Mouse (Mus musculus) spleen, adult 2 months (tissue): ENCODE measurements at regions not wholly inside any gene's neighbourhood (a gene's known extent, or its start where the extent isn't known, plus 50 kb on each side); places are given as distances from the start of the nearest gene placed in this dataset.

Experiments used
- CTCF ChIP-seq: fragments of 200-500 bp; IDR thresholded peaks from 2 replicates; pipeline ENCODE4 v1.5.1; 2011; ENCODE audit warnings: mild to moderate bottlenecking, inconsistent platforms; ENCODE audit not compliant: insufficient read depth, insufficient read length, insufficient replicate concordance; ENCODE audit errors: extremely low read depth
- POLR2A ChIP-seq: fragments of 200-500 bp; IDR thresholded peaks from 2 replicates; pipeline ENCODE4 v1.6.1; 2011; ENCODE audit warnings: low read depth, low read length, inconsistent platforms

DNA sequence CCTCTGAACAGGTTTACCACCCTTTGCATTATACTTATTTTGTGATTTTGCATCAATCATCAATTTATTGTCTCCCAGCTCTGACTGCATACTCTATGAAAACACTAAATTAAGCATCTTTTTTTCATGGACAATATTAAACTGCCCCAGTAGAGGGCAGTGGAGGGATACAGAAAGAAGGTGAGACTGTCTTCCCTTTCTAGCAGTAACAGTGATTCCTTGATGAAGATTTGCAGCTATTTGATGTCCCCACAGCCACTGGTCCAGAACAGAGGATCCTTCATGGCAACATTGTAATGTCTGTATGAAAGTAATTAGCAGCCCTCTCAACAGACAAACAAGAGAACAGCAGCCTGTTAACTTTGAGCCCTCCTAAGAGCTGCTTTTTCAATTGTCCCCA, 66.5 kb downstream of the Bmp15 start:
- no peak for TF ChIP-seq CTCF
- TF ChIP-seq POLR2A = no peak
